Mouse (Mus musculus): ENCODE data around the gene Pcid2. TPM values are rescaled to one million over a fixed set of nuclear protein-coding genes. Genes with fewer than 3 reads are reported as not detected.
A peak's percentile ranks its signal among the peaks of the same experiment; 100 is the strongest.
"Not testable (repeated sequence)": the region's sequence is repeated elsewhere in the genome, so short reads cannot be mapped to it uniquely, and the experiment has no call there.

Gene Pcid2
- total RNA-seq, 1 experiment from 2014 or later = 19.9 TPM

- DNase-seq = no peak
Observed at GRCm38 (mm10) chr8:13077542-13077941, 27.7 kb downstream of the Pcid2 start.

GRCm38 (mm10) chr8:13075579-13075978 is 29.7 kb downstream of the Pcid2 start:
- not testable (repeated sequence) for DNase-seq

- DNase-seq = no peak
Observed at GRCm38 (mm10) chr8:13075044-13075443, 30.2 kb downstream of the Pcid2 start.

GRCm38 (mm10) chr8:13073255-13073654 is 32.0 kb downstream of the Pcid2 start:
- no peak for DNase-seq

GRCm38 (mm10) chr8:13063112-13063511 is 42.1 kb downstream of the Pcid2 start:
- no peak for DNase-seq

- no peak for DNase-seq
Observed at GRCm38 (mm10) chr8:13060441-13061150, 44.7 kb downstream of the Pcid2 start, which contains the start of gene Proz. Gene Proz, plus strand, starts transcription at chr8:13060914.

- no peak for DNase-seq
Observed at GRCm38 (mm10) chr8:13057351-13057750, 47.9 kb downstream of the Pcid2 start.

- no peak for DNase-seq
Observed at GRCm38 (mm10) chr8:13050550-13050949, 54.7 kb downstream of the Pcid2 start.

- no peak for DNase-seq
Observed at GRCm38 (mm10) chr8:13047652-13048051, 57.6 kb downstream of the Pcid2 start.

GRCm38 (mm10) chr8:13041459-13041858 is 63.8 kb downstream of the Pcid2 start:
- DNase-seq = no peak

GRCm38 (mm10) chr8:13039054-13039453 is 66.2 kb downstream of the Pcid2 start:
- DNase-seq = no peak

GRCm38 (mm10) chr8:13037569-13037968 is 67.7 kb downstream of the Pcid2 start:
- peak; percentile 53 for DNase-seq

GRCm38 (mm10) chr8:13037015-13037414 is 68.2 kb downstream of the Pcid2 start, which contains the start of gene F10:
Gene F10, plus strand, starts transcription at chr8:13037308.
- DNase-seq = peak; percentile 11

GRCm38 (mm10) chr8:13036346-13036812 is 68.9 kb downstream of the Pcid2 start:
- DNase-seq = peak; percentile 21

GRCm38 (mm10) chr8:13028482-13028881 is 76.8 kb downstream of the Pcid2 start:
- no peak for DNase-seq

GRCm38 (mm10) chr8:13027615-13028014 is 77.6 kb downstream of the Pcid2 start:
- DNase-seq = peak; percentile 24

Small RNA genes within 50 kb of the gene (microRNA-seq; reads per million reads assigned to microRNA genes)
- 0 reads per million in 2 experiments for gene Mir7065

Other genes with a start within 250 kb of the Pcid2 start
- gene Mcf2l, start 231.7 kb downstream of the Pcid2 start, total RNA-seq (2021) = 59.3 and 66.7 TPM in 2 replicates
- gene F7, start 79.4 kb downstream of the Pcid2 start, total RNA-seq (2021) = 1.3 and 13.2 TPM in 2 replicates
- gene F10, start 68.2 kb downstream of the Pcid2 start, total RNA-seq (2021) = 4.9 and 76.6 TPM in 2 replicates
- gene Proz, start 44.5 kb downstream of the Pcid2 start, total RNA-seq (2021) = 1.0 and 28.4 TPM in 2 replicates
- 94.0 and 100 TPM in 2 replicates for gene Cul4a, start 162 bp upstream of the Pcid2 start, total RNA-seq (2021)
- gene Lamp1, start 53.7 kb upstream of the Pcid2 start, total RNA-seq (2021) = 348 and 368 TPM in 2 replicates
- 7.9 and 9.2 TPM in 2 replicates for gene Grtp1, start 95.2 kb upstream of the Pcid2 start, total RNA-seq (2021)
- 0.52 and 0.56 TPM in 2 replicates for gene Adprhl1, start 148.7 kb upstream of the Pcid2 start, total RNA-seq (2021)
- gene Dcun1d2, start 182.7 kb upstream of the Pcid2 start, total RNA-seq (2021) = 23.1 and 24.8 TPM in 2 replicates
- gene Tmco3, start 182.7 kb upstream of the Pcid2 start, total RNA-seq (2021) = 21.5 and 23.7 TPM in 2 replicates
- 72.4 and 74.4 TPM in 2 replicates for gene Tfdp1, start 233.3 kb upstream of the Pcid2 start, total RNA-seq (2021)

Measured in adrenal gland, postnatal 14 days (tissue).